Mouse (Mus musculus) heart, postnatal 0 days (tissue): ENCODE data around the gene Cd5.

Experiments used
- CTCF ChIP-seq: IDR thresholded peaks from 2 replicates; pipeline ENCODE4 v1.5.1; 2016; ENCODE audit warnings: antibody characterized with exemption, control low read depth, low read depth
- EP300 ChIP-seq: IDR thresholded peaks from 2 replicates; pipeline ENCODE4 v1.6.1; 2016; ENCODE audit warnings: antibody characterized with exemption, low read depth

GRCm38 (mm10) chr19:10723084-10723483 is 15.7 kb downstream of the Cd5 start:
- no peak for TF ChIP-seq CTCF
- TF ChIP-seq EP300 = no peak
